Mouse (Mus musculus) WW6 (cell line): Measurements from ENCODE around the gene Stap2.
A peak's percentile ranks its signal among the peaks of the same experiment; 100 is the strongest.

ENCODE experiments used
- DNase-seq: peaks from one replicate; pipeline ENCODE4 v3.0.0-alpha.2; 2013; ENCODE audit warnings: low read depth, low spot score

Gene Stap2

DNA sequence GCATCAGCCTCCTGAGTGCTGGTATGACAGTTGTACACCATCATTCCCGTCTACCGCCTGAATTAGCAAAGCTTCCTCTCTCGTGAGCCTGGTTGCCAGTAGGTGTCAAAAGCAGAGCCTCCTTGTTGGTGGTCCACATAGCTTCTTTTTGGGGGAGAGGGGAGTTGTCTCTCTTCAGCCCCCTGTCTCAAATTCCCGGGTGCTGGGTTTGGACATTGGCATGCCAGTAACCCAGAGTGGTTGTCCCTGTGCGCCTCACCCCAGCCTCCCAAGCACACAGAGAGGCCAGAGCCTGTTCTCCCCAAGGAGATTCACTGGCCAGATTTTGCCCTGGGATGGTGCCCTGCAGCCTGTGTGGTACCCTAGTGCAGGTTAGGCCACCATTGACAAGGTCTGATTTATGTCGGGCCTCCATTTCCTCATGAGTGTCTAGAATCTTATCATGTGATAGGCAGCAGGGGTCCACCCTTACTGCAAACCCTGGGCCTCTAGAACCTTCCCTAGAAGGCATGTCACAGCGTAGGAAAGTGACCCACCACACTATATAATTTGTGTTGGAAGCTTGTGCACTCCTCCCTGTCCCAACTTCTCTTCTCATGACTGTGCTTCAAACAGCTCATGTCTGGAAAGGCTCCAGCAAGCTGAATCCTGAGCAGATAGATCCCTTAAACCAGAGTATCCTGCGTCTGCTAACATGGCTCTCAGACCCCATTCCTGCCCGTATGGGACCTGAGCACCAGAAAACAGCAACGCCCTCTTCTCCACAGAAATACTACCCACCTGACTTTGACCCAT is 45.2 kb downstream of the Stap2 start:
- DNase-seq: no peak

DNA sequence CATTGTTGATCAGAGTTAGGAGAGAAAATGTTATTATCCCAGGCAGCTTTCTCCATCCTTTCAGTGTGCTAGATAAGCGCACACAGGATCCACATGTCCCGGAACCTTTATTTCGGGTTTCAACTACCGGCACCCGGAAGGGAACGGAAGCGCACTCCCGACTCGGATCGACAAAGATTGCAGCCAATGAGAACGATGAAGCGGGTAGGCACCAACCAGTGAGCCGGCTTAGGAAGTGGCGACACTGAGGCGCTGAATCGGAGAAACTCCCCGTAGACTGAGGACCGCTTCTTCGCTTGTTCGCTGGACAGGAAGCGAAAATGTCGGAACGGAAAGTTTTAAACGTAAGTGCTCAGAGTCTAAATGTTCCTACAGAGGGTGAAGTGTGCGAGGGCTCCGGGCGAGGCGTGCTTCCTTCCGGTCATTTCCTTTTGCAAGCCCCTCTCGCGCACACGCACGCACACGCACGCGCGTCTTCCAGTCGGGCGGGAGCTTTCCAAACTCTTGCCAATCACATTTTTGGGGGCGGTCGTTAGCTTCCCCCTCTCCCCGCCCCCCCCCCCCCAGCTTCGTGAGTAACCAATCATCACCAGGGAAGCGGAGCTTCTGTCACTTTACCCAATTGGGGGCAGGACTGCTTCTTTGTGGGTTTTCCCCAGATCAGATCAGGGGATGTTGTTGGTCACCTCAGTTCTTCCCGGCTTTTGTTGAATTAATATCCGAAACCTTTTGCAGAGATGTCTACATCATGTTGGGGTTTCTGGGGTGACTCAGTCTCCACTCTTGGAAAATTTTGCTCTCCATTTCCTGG is 46.3 kb downstream of the Stap2 start, which contains the start of gene Yju2:
TSS of gene Yju2 (plus strand) at position 182 of the 811 bp plus-strand sequence.
- DNase-seq: peak; percentile 83

DNA sequence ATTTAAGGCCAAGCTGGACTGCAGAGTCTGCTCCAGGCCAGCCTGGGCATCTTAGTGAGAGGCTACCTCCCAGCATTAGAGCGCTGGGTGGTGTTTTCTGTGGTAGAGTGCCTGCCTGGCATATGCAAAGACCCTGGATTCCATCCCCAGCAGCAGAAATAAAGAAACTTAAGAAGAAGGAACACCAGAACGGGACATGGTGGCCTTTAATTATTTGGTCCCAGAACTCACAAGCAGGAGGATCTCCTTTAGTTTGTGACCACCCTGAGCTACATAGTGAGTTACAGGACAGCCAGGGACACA is 46.8 kb downstream of the Stap2 start:
- DNase-seq: no peak

DNA sequence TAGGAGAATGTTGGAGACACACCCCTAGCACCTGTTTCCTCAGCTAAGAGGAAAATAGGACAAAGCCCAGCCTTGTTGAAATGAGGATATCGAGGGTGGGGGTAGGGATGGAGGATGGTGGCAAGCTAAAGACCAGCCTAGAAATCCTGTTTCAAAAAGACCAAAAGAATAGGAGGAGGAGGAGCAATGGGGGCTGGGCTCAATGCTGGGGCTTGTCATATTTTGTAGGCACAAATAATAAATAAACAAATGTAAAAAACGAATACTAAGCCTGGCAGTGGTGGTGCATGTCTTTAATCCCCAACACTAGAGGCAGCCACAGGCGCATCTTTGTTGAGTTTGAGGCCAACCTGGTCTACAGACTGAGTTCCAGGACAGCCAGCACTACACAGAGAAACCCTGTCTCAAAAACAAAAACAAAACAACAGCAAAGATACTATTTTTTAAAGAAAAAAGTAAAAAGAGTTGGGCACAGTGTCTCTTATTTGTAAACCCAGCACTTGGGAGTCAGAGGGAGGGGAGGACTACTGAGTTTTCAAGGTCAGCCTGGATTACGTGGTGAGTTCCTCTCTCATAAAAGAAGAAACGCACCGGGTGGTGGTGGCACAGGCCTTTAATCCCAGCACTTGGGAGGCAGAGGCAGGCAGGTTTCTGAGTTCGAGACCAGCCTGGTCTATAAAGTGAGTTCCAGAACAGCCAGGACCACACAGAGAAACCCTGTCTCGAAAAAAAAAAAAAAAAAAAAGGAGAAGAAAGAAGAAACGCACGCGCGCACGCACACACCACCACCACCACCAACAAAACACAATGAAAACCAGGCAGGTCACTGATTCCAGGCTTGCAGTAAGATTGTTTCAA is 47.4 kb downstream of the Stap2 start:
- DNase-seq: no peak

DNA sequence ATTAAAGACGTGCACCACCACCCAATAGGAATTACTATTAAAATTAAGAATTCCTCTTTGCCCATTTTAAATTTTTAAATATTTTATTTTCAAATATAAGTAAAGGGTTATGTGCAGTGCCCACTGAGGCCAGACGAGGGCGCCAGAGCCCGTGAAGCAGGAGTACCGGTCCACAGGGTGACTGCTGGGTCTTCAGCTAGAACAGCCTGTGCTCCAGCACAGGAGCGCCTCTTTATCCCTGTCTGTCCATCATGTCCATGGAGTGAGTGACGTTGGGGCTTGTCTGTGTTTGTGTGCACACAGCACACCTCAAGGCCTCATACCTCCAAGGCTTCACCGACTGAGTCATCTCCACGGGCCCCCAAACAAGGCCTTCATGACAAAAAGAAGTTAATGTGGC is 48.2 kb downstream of the Stap2 start:
- DNase-seq: no peak

DNA sequence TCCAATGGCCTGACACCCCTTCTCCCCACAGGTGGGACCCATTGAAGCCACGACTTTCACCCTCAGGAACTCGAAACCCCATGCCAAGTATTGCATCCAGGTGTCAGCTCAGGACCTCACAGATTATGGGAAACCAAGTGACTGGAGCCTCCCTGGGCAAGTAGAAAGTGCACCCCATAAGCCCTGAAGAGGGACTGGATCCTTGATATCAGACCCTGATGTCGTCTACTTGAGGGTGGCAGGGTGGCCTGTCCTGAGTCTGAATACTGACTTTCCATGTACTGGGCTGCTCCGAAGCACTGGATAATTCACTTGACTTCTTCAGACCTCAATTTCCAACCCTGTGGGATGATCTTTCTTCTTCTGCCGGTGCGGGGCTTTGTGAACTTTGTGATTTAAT is 48.8 kb downstream of the Stap2 start:
- no peak for DNase-seq

DNA sequence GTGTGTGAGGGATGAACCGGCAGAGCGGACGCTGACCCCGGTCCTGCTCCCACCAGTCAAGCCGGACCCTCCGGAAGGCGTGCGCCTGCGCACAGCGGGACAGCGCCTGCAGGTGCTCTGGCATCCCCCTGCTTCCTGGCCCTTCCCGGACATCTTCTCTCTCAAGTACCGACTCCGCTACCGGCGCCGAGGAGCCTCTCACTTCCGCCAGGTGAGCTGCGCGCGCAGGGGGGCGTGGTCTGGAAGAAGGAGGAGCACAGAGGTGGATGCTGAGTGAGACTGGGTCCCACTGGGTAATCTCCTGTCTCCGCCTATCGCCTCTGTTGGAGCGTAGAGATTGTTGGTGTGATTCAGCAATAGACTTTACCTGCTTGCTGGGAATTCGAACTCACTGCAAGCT is 49.3 kb downstream of the Stap2 start:
- DNase-seq: peak; percentile 88

DNA sequence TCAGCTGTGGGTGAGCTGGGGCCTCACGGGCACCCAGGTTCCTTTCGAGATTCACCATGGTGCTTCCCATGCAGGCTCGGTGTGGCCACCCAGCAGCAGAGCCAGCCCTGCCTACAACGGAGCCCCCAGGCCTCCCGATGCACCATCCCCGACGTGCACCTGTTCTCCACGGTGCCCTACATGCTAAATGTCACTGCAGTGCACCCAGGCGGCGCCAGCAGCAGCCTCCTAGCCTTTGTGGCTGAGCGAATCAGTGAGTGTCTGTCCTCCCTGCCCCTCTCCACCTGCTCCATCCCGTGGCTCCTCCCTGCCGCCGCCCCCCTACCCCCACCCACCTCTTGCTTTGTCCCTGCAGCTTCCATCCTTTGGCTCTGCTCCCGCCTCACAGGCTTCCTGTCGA is 51.2 kb downstream of the Stap2 start:
- no peak for DNase-seq

DNA sequence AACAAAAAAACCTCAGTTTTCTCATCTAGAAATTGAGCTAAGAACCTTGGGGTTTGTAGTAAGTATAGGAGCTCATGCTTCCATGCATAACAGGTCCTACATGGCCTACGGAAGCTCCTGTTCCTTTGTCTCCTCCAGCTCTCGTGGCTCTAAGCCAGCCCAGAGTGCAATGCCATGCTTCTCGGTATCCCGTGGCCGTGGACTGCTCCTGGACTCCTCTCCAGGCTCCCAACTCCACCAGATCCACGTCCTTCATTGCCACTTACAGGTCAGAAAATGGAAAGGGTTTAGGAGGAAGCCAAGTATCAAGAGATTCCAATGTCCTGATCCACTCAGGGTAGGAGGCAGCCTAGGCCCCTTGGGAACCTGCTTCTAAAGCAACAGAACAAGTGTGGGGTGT is 51.6 kb downstream of the Stap2 start:
- no peak for DNase-seq

DNA sequence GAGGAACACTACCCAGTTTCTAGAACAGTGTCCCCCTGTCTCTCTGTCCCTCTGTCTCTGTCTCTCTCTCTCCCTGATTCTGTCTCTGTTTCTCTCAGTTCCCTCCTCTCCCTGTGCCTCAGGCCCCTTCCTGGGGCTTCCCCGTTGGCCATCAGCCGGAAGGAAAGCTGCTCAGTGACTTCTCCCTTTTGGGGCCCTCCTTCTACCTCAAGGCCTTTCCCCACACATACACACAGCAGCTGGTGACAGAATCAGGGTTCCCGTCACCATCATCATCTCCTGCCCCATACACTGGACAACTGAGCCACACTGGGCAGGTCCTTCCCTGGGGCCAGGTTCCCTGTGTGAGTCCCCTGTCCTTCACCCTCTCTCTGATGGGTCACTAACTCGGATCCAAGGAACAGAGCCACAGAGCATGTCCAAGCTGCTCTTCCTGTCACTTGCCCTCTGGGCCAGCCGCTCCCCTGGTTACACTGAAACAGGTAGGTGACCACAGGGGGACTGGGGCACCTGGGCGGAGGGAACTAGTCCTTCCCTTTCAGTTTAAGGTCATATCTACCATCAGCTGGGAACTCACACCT is 52.8 kb downstream of the Stap2 start, which contains the start of gene Ebi3:
TSS of gene Ebi3 (plus strand) at position 194 of the 581 bp plus-strand sequence.
- no peak for DNase-seq

DNA sequence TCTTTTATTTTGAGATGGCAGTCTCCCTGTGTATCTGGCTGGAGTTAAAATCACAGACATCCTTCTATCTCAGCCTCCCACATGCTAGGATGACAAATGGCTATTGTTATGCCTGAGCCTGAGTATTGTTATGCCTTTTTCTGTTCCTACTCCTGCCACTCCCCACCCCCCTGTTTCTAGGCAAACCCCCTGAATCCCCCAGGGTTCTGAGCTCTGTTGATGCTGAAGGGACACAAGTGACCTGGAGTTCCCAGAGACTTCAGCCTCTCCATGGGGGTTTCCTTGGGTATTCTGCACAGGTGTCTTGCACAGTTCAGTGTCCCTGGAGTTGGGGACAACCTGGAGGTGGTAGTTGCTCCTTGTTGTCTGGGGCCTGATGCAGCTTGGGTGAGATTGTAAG is 53.3 kb downstream of the Stap2 start:
- DNase-seq: no peak

DNA sequence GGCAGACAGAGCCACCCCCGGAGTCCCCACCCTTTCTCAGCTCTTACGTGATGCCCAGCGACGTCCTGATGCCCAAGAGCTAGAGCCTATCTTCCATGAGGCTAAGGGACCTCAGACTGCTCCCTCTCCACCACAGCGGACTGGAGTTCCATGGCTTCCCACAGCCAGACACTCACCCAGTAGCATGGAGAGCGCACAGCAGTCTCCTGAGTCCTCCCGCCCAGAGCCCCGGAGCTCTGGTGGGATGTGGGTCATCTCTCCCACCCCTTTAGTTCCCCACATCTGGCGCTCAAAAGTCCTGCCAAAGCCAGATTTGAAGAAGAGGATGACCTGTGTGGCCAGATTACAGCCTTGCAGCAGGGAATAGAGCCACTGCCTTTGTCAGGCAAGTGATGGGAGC is 54.8 kb downstream of the Stap2 start:
- DNase-seq: no peak

DNA sequence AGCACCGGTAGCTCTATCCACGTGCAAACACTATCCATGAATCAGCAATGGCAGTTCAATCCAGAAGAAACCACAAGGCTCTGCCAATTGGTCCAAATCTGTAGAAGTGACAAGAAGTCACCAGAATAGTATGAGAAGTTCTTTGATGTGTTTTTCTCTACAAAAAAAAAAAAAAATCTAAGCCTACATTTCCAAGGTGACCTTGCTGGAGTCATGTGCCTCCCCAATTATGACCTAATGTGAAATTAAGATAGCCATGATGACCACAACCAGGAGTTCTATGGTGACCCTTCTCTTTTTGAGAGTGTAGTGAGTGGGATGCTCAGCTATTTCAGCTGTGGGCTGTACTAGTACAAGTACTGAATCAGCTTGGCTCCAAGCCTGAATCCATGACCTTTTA is 56.0 kb downstream of the Stap2 start, which contains the start of gene Zfp119b:
TSS of gene Zfp119b (minus strand) at position 101 of the 400 bp plus-strand sequence.
- no peak for DNase-seq

DNA sequence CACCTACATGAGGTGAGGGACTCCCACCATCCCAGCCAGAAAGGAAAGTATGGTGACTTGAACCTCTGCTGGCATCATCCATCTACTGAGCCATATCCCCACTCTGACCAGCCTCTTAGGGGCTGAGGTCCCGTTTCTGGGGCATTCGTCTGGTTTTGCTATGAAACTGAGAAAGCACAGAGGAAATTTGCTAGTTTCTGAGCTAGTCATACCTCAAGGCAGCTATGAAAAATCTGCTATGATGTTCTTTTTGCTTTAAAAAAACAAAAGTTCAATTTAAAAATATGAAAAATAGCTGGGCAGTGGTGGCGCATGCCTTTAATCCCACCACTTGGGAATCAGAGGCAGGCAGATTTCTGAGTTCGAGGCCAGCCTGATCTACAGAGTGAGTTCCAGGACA is 56.7 kb downstream of the Stap2 start:
- no peak for DNase-seq
